In genomic region chr11:33733269-33733668, GRCm38 (mm10) we compare ENCODE assay signal across 8 mouse cellular contexts.
DNase-seq lines count a peak whose midpoint lies in the region; ATAC-seq lines count a peak whose summit lies in the region.

No protein-coding gene starts in this region.

- ATAC-seq in activated CD4-positive, CD25-positive, alpha-beta regulatory T cell, adult 4 months = no peak

- peak; percentile 47 for DNase-seq in 416B (ENCODE audit: low read depth)
- peak; percentile 54 for DNase-seq in Muller cell, postnatal 12 days (ENCODE audit: inconsistent ontology term)
- DNase-seq in cerebellum, adult 9-10 months = peak; percentile 82
- peak; percentile 37 to 92 for DNase-seq in frontal cortex, adult 2 months (ENCODE audit: extremely low spot score in 1 of 2, low spot score in 1 of 2)
- DNase-seq in kidney, postnatal 10 days = peak; percentile 81
- peak; percentile 39 to 58 for DNase-seq in lung, adult 18-20 months
- DNase-seq in retina, adult 2 months (ENCODE audit: low read depth, low spot score) = peak; percentile 33
